Mouse (Mus musculus): ENCODE measurements at regions not wholly inside any gene's neighbourhood (a gene's known extent, or its start where the extent isn't known, plus 50 kb on each side); places are given as distances from the start of the nearest gene placed in this dataset.

DNA sequence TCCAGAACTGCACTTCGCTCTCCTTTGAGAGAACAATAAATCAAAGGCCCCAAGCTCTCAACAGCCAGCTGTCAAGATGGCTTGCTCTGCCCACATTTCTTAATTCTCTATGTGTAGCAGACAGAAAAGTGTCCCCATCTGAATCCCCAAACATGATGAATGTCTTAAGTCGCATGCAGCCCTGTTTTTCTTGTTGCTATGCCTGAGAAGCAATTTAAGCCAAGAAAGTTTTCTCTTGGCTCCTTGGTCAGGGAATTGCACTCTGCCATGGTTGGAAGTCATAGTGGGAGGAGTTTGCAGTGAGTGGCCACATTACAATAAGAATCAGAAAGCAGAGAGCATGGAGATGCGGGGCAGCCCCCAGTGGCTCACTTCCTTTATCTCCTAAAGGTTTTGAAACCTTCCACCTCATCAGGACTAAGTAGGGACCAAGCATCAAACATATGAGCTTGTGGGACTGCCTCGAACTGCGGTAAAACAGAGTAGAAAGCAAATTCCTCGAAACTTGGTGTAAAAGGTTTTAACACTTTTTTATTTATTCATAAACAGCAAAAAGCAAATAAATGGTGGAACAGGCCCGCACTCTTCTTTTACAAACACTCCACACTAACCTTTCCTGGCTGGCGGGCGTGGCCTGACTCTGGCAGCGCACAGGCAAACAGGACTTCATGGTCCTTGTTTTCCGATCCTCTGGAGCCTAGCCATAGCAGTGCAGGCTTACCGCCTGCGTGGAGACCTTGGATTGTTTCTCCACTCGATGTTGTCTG lies 227.4 kb downstream of the Ankrd50 start:
- DNase-seq (ENCODE audit: low spot score) = no peak

DNA sequence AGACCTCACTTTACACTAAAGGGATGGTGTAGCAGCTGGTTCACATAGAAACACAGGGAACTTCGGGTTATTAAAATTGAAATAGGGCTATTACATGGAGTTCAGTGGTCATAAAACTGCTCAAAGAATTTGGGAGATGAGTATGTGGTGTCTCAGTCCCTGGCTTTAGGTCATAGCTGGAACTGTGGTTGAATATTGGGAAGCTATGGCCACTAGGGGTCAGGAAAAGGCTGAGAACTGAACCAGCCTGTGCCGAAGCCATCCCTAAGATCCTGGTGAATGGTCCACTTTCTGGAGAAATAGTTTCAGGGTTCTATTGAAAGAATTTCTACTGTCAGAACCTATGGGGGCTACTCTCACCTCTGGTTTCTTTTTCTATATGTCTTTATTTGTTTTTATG lies 229.0 kb downstream of the Ankrd50 start:
- peak; percentile 85 for DNase-seq (ENCODE audit: low spot score)

- no peak for DNase-seq (ENCODE audit: low spot score)
Measured at GRCm38 (mm10) chr3:38254896-38255295, 229.7 kb downstream of the Ankrd50 start.

DNA sequence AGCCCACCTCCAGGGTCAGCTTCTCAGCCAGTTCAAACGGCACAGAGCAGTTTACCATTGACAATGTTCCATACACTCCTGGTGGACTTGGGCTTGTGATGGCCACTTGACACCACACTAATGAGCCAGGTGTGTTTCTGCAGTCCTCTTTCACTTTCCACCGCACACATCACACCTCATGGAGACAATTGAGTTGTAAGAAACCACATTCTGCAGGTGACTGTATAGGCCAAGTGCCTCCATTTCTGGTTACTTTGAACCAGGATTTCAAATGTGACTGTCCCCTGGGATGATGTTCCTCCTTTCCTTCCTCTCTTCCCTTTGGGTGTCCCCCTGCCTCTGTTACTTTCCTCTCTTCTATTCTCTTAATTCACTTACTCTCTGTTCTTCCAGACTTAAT lies 233.1 kb downstream of the Ankrd50 start:
- DNase-seq (ENCODE audit: low spot score) = no peak

DNA sequence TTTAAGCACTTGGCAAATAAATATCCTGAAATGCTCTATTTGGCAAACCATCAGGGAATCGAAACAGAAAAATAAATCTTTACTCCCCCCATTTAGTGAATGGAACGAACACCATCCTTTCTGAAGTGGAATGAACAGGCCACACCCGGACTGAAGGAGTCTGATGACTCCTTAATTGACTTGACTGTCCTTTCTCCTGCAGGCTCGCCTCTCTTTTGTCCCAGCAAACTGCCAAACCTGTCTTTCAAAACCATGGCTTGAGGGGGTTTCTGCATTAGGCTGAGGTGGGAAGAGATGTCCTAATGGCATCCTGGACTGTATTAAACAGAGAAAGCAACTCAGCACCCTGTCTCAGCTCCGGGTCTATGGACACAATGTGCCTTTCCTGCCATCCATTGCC lies 234.1 kb downstream of the Ankrd50 start:
- DNase-seq (ENCODE audit: low spot score) = no peak

DNA sequence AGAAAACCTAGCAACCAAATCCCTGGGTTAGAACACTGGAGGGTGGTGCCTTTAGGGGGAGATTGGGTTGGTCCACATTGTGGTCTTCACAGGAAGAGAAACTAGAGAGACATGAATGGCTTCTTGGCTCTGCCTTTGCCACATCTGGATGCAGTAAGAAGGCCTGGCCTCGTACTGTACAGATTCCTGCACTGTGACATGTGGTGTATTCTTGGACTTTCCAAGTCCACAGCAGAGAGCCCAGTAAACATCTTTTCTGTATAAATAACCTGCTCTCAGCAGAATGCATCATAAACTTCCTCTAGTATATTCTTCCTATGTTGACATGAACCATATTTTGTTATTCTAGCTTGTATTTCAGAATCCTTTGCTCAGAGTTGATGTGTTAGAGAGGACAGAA lies 235.7 kb downstream of the Ankrd50 start:
- no peak for DNase-seq (ENCODE audit: low spot score)

DNA sequence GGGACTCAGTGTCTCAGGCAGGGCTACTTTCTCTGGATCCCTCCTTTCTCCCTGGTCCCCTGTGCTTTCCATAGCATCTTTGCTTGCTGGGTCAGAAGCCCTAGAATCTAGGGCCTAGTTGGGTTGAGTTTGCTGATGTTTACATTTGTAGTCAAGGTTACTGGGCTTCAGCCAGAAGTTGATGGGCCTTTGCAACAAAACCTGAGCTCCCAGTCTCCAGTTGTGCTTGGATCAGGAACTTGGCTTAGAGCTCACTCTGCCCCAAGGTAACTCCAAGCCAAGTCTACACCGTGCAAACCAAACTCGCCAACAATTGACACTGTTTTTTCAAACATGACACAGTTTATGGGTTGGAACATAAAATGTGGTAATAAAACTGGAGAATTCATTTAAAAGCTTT lies 238.2 kb downstream of the Ankrd50 start:
- no peak for DNase-seq (ENCODE audit: low spot score)

DNA sequence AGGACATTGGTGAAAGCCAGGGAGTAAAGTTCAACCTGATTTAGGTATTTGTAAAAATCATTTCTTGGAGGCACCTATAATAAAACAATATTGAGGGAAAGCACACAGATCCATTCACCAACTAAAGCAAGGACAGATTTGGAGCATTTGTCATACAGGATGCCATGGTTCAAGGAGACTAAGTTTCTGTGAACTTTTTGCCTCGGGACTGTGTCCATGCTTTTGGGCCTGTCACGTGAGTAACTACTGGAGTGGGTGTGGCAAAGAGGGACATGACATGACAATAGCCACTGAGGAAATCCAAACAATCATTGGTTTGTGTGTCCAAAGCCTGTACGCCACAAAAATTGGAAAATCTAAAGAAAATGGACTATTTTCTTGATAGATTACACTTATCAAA lies 241.4 kb downstream of the Ankrd50 start:
- no peak for DNase-seq (ENCODE audit: low spot score)

GRCm38 (mm10) chr3:38237616-38238015 lies 247.0 kb downstream of the Ankrd50 start:
- no peak for DNase-seq (ENCODE audit: low spot score)

DNA sequence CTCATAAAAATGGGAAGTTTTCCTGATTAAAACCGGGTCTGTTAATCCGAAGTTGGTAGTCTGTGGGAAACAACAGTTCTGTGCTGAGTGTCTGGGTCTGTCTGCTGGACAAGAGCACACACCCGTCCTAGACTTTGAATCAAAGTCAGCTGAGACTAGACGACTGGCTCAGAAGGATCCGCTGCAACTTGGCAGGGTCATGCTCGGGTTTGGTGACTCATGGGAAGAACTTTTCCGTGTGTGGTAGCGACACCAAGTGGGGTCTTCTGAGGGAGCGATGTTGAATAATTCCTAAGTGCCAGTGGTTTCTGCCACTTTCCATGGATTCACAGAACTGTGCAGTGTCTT lies 248.9 kb downstream of the Ankrd50 start:
- no peak for DNase-seq (ENCODE audit: low spot score)

- DNase-seq (ENCODE audit: low spot score) = no peak
Measured at GRCm38 (mm10) chr3:38235033-38235735, 249.5 kb downstream of the Ankrd50 start.

- DNase-seq (ENCODE audit: low spot score) = no peak
Measured at GRCm38 (mm10) chr3:38234534-38234933, 250.1 kb downstream of the Ankrd50 start.

- no peak for DNase-seq (ENCODE audit: low spot score)
Measured at GRCm38 (mm10) chr3:38234006-38234405, 250.6 kb downstream of the Ankrd50 start.

DNA sequence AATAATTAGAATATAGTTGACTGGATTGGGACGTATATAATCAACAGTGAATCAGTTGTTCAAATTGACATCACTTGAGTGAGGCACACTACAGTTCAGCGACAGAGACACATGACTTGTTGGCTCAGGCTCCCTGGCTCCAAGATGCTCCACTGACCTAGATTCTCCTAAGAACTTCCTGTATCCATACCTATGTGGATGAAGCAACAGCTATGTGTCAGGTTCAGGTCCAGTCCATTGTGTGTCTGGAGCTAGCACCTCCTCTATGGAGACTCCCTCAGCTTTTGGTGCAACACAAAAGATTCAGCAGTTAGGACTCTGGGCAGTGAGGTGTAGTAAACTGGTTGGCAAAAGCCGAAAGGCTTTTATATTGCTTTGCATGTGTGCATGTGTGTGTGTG lies 251.6 kb downstream of the Ankrd50 start:
- DNase-seq (ENCODE audit: low spot score) = no peak

- peak; percentile 75 for DNase-seq (ENCODE audit: low spot score)
Measured at GRCm38 (mm10) chr3:38232111-38233076, 252.2 kb downstream of the Ankrd50 start.

DNA sequence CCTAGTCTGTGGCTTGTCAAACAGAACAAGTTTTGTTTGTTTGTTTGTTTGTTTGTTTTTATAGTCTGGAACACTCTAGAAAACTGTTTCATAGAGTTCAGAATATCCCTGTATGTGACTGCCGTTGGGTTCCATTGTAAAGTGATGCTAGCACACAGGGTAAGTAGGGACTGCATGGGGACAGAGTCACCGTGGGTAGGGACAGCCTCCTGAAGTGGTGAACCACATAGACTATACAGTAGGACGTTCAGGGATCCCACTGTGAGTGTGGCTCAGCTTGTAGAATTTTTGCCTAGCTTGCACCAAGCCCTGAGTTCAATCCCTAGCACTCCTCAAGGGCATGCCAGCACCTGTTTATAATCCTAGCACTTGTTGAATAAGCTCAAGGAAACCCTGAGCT lies 253.1 kb downstream of the Ankrd50 start:
- DNase-seq (ENCODE audit: low spot score) = no peak

- DNase-seq (ENCODE audit: low spot score) = no peak
Measured at GRCm38 (mm10) chr3:38230796-38231195, 253.8 kb downstream of the Ankrd50 start.

GRCm38 (mm10) chr3:38229686-38230085 lies 255.0 kb downstream of the Ankrd50 start:
- no peak for DNase-seq (ENCODE audit: low spot score)

DNA sequence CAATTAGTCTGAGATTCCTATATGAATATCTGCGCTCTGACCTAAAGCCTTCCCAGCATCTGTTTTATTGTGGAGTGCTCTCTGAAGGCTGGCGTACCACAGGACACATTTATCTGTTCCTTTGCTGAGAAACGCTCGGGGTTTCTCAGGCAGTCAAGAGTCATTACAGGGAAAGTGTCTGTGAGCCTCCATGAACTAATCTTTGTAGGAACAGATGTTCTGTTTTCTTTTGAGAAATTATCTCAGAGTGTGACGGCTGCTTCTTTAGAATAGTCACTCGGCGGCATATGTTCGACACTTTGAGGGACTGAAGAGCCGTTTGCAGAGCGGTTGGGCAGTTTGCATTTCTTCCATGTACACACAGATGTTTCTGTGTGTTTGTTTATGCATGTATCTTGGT lies 255.6 kb downstream of the Ankrd50 start:
- DNase-seq (ENCODE audit: low spot score) = no peak

GRCm38 (mm10) chr3:38227596-38227995 lies 257.0 kb downstream of the Ankrd50 start:
- DNase-seq (ENCODE audit: low spot score) = peak; percentile 47

DNA sequence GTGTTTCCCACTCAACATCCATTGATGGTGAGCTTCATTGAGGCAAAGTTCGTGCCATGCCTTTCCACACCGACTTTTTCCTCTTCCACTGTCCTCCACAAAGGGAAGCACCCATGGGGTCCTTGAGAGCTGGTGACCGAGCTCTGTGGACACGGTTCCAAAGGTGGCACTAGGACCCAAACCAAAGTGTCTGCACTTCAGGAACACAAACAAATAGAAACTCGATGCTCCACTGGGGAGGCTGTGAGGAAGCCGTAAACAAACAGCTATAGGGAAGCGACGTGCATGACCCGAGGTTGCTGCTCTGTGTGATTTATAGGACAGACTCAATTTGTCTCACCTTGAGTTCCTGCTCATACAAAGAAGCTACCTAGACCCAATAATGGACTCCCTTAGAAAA lies 257.5 kb downstream of the Ankrd50 start:
- no peak for DNase-seq (ENCODE audit: low spot score)

DNA sequence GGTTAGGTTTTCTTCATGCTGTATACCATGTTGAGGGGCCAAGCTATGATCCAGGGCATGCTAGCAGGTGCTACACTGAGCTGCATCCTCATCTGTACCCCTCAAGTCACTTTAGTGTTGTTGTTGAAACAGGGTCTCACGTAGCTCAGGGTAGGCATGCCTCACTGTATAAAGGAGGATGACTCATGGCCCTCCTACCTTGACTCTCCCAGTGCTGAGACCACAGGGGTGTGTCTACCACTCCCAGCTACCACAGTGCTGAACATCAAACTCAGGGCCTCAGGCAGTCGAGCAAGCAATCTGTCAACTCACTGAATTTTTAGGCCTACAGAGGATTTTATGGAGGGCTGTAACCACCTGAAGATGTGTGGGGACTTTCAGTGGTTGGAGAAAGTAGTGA lies 258.5 kb downstream of the Ankrd50 start:
- no peak for DNase-seq (ENCODE audit: low spot score)

DNA sequence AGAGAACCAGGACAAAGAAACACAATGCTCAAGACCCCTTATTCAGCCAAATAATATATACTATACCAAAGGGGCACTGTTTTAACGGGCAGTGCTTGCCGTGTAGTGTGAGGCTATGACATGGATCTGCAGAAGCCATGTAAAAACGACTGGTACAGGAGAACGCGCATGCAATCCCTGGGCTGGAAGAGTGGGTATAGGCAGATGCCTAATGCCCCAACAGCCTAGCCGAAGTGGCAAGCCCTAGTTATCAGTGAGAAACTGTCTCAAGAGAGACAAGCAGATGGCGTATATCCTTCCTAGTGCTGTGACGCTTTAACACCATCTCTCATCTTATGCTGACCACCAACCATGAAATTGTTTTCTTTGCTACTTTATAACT lies 262.8 kb downstream of the Ankrd50 start:
- DNase-seq (ENCODE audit: low spot score) = no peak

All from embryo, embryonic 10 days (tissue).